Mouse (Mus musculus): ENCODE results near the gene 1700003F12Rik. TPM values are rescaled to one million over a fixed set of nuclear protein-coding genes. Genes with fewer than 3 reads are reported as not detected.

The 1700003F12Rik gene
- polyA plus RNA-seq, 1 experiment from 2014 or later = 2.5 TPM

- Histone ChIP-seq H3K4me1 (no peaks in the 10 kb centered on the region; the same call in 1 of the 2 replicates), H3K36me3 (replicated peaks) (peaks cover 58% of the 10 kb centered on the region), H3K4me3 (replicated peaks) (no peak overlapping the region), H3K27ac (no peak overlapping the region), H3K4me2 (no peak overlapping the region), H3K9me3 (no peaks in the 10 kb centered on the region), H3K27me3 (no peaks in the 10 kb centered on the region), H3K9ac (no peak overlapping the region)
- WGBS = 91% methylated on average over 2 of the region's 2 CpGs
- no peak for ATAC-seq (ENCODE audit: low FRiP score)
Measured at GRCm38 (mm10) chr2:154525285-154525684, 21.6 kb upstream of the 1700003F12Rik start.

GRCm38 (mm10) chr2:154526531-154526930 is 20.4 kb upstream of the 1700003F12Rik start:
- Histone ChIP-seq H3K4me1 (no peaks in the 10 kb centered on the region; the same call in 1 of the 2 replicates), H3K36me3 (replicated peaks) (peaks cover 70% of the 10 kb centered on the region), H3K9ac (no peak overlapping the region), H3K27ac (peak overlapping the region; percentile 27; the same call in 1 of the 2 replicates), H3K9me3 (no peaks in the 10 kb centered on the region), H3K4me2 (no peak overlapping the region), H3K4me3 (replicated peaks) (no peak overlapping the region), H3K27me3 (no peaks in the 10 kb centered on the region)
- no peak for ATAC-seq (ENCODE audit: low FRiP score)
- WGBS = 76% methylated on average over 3 of the region's 3 CpGs

DNA sequence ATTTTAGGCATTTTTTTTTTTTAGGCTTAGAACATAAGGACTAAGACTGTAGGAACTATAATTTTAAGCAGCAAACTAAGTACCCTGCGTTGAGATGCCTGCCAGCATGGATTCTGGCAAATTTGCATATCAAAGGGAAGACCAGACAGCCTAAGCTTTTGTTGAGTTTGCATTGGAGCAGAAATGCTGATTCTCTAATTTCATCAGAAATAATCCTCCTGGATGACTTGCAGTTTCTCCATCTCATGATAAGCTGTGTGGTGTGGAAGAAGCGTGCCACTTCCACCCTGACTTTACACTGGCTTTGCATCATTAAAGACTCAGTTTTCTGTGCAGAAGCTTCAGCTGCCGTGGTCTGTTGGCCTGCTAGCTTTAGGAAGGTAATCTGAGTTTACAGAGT is 14.0 kb upstream of the 1700003F12Rik start:
- ATAC-seq (ENCODE audit: low FRiP score) = no peak
- H3K9ac ChIP-seq = no peak overlapping the region
- no peaks in the 10 kb centered on the region for H3K9me3 ChIP-seq
- WGBS = 28% methylated on average over 3 of the region's 3 CpGs
- H3K4me1 ChIP-seq = peaks cover 14% of the 10 kb centered on the region
- no peaks in the 10 kb centered on the region for H3K27me3 ChIP-seq
- H3K27ac ChIP-seq = peak overlapping the region; percentile 70
- no peak overlapping the region for H3K4me2 ChIP-seq
- H3K4me3 ChIP-seq (replicated peaks) = no peak overlapping the region
- peaks cover 75% of the 10 kb centered on the region for H3K36me3 ChIP-seq (replicated peaks)

DNA sequence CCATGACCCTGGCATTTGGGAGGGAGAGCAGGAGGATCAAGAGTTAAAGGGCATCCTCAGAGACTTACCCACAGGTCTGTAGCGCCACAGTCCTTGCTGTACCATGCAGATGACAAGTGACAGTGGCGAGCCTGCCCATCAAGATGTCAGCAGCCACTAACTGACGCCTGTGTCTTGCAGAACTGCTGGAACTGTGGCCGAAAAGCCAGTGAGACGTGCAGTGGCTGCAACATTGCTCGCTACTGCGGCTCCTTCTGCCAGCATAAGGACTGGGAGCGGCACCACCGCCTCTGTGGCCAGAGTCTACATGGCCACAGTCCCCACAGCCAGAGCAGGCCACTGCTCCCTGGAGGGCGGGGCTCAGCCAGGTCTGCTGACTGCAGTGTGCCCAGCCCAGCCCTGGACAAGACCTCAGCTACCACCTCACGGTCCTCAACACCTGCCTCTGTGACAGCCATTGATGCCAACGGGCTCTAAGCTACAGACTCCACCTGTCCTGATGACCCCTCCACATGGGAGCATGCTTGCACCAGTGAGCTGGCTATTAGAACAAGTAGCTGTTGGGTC is 12.1 kb upstream of the 1700003F12Rik start:
- no peak overlapping the region for H3K27ac ChIP-seq
- WGBS = 95% methylated on average over 12 of the region's 12 CpGs
- no peak overlapping the region for H3K4me2 ChIP-seq
- H3K9me3 ChIP-seq = no peaks in the 10 kb centered on the region
- peaks cover 28% of the 10 kb centered on the region for H3K4me1 ChIP-seq
- peaks cover 63% of the 10 kb centered on the region for H3K36me3 ChIP-seq (replicated peaks)
- H3K9ac ChIP-seq = no peak overlapping the region
- ATAC-seq (ENCODE audit: low FRiP score) = no peak
- no peak overlapping the region for H3K4me3 ChIP-seq (replicated peaks)
- H3K27me3 ChIP-seq = no peaks in the 10 kb centered on the region

DNA sequence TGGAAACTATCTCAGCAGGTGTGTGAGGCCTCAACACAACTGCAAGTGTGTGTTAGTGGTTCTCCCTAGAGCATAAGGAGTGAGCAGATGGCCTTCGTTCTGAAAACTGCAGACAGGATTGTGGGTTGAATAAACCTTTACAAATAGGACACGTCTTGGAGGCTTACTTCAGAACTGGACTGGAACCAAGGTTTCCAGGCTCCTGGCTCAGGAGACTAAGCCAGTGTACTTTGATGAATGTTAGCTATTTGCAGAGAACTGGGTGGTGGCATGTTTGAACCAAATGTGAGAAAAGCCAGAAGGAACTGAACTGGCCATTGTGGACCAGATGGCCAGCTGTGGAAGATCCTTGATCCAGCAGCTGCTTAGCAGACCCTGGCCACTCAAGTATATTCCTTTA is 8.6 kb upstream of the 1700003F12Rik start:
- H3K4me3 ChIP-seq (replicated peaks) = no peak overlapping the region
- H3K27me3 ChIP-seq = no peaks in the 10 kb centered on the region
- peaks cover 35% of the 10 kb centered on the region for H3K36me3 ChIP-seq (replicated peaks)
- no peaks in the 10 kb centered on the region for H3K9me3 ChIP-seq
- H3K4me1 ChIP-seq = peaks cover 21% of the 10 kb centered on the region
- no peak overlapping the region for H3K9ac ChIP-seq
- 60% methylated on average over 2 of the region's 2 CpGs for WGBS
- peak overlapping the region; percentile 27; the same call in 1 of the 2 replicates for H3K27ac ChIP-seq
- H3K4me2 ChIP-seq = no peak overlapping the region
- ATAC-seq (ENCODE audit: low FRiP score) = no peak

GRCm38 (mm10) chr2:154538710-154539109 is 8.2 kb upstream of the 1700003F12Rik start:
- Histone ChIP-seq H3K4me3 (replicated peaks) (no peak overlapping the region), H3K36me3 (replicated peaks) (peaks cover 32% of the 10 kb centered on the region), H3K27ac (peak overlapping the region; percentile 27; the same call in 1 of the 2 replicates), H3K9me3 (no peaks in the 10 kb centered on the region), H3K4me2 (no peak overlapping the region), H3K27me3 (no peaks in the 10 kb centered on the region), H3K4me1 (peaks cover 21% of the 10 kb centered on the region), H3K9ac (no peak overlapping the region)
- 51% methylated on average over 3 of the region's 3 CpGs for WGBS
- no peak; the same call in 1 of the 2 replicates for ATAC-seq (ENCODE audit: low FRiP score)

- Histone ChIP-seq H3K9me3 (no peaks in the 10 kb centered on the region), H3K4me2 (no peak overlapping the region), H3K27ac (no peak overlapping the region), H3K4me3 (replicated peaks) (no peak overlapping the region), H3K9ac (no peak overlapping the region), H3K27me3 (no peaks in the 10 kb centered on the region), H3K36me3 (replicated peaks) (peaks cover 23% of the 10 kb centered on the region), H3K4me1 (peaks cover 21% of the 10 kb centered on the region)
- WGBS = 74% methylated on average over 3 of the region's 3 CpGs
- ATAC-seq (ENCODE audit: low FRiP score) = no peak
Measured at GRCm38 (mm10) chr2:154539720-154540119, 7.2 kb upstream of the 1700003F12Rik start.

GRCm38 (mm10) chr2:154541630-154542029 is 5.3 kb upstream of the 1700003F12Rik start:
- Histone ChIP-seq H3K27me3 (no peaks in the 10 kb centered on the region), H3K4me1 (peaks cover 18% of the 10 kb centered on the region), H3K36me3 (replicated peaks) (peaks cover 8% of the 10 kb centered on the region), H3K9me3 (no peaks in the 10 kb centered on the region), H3K4me2 (no peak overlapping the region), H3K9ac (no peak overlapping the region), H3K4me3 (replicated peaks) (no peak overlapping the region), H3K27ac (no peak overlapping the region)
- 88% methylated on average over 2 of the region's 2 CpGs for WGBS
- no peak for ATAC-seq (ENCODE audit: low FRiP score)

DNA sequence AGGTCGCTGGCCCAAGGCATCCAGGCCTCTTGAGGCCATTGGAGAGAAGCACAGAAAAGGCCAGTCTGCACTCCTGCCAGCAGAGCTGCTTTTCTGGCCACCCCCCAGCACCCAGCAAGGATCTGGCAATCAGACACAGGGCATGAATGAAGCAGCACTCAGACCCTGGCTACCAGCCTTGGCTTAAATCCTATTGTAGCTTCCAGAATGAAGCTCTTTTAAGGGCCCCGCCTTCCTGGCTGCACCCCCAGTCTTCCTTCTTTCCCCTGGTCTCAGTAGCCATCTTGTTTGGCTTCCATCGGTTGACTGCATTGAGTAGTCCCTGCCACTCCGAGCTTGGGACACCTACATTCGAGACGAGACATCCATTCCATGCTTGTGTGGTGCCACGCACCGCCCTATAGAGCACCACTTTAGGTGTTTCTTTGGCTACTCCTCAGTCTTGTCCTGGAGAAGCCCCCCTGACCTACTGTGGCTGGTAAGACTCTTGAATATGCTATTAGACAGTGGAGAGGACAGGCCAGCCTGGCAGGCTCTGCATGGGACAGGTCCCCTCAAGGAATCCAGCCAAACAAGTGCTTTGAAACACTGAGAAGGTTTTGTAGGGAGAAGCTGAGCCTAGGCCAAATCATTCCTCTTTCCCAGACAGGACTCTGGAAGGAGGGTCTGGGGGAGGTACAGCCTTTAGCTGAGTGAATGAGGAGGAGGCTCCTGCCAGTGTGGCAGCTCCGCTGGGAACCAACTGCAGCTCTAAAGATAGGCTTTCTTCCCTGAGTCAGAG is 3.1 kb upstream of the 1700003F12Rik start:
- H3K9me3 ChIP-seq = no peaks in the 10 kb centered on the region
- ATAC-seq (ENCODE audit: low FRiP score) = no peak
- H3K36me3 ChIP-seq (replicated peaks) = no peaks in the 10 kb centered on the region; the same call in none of the 2 replicates
- WGBS = 83% methylated on average over 9 of the region's 9 CpGs
- H3K4me1 ChIP-seq = peaks cover 9% of the 10 kb centered on the region; the same call in 1 of the 2 replicates
- no peak overlapping the region for H3K4me2 ChIP-seq
- H3K27ac ChIP-seq = peak overlapping the region; percentile 46
- H3K9ac ChIP-seq = no peak overlapping the region
- no peaks in the 10 kb centered on the region for H3K27me3 ChIP-seq
- no peak overlapping the region for H3K4me3 ChIP-seq (replicated peaks)

- no peak overlapping the region for H3K4me3 ChIP-seq (replicated peaks)
- no peaks in the 10 kb centered on the region for H3K9me3 ChIP-seq
- ATAC-seq (ENCODE audit: low FRiP score) = no peak
- 44% methylated on average over 3 of the region's 3 CpGs for WGBS
- no peak overlapping the region for H3K27ac ChIP-seq
- peaks cover 31% of the 10 kb centered on the region for H3K4me1 ChIP-seq
- H3K27me3 ChIP-seq = peaks cover 31% of the 10 kb centered on the region
- no peak overlapping the region for H3K9ac ChIP-seq
- H3K36me3 ChIP-seq (replicated peaks) = no peaks in the 10 kb centered on the region; the same call in 1 of the 2 replicates
- peak overlapping the region; percentile 84; the same call in 1 of the 2 replicates for H3K4me2 ChIP-seq
Measured at GRCm38 (mm10) chr2:154548688-154549087, 1.8 kb downstream of the 1700003F12Rik start.

DNA sequence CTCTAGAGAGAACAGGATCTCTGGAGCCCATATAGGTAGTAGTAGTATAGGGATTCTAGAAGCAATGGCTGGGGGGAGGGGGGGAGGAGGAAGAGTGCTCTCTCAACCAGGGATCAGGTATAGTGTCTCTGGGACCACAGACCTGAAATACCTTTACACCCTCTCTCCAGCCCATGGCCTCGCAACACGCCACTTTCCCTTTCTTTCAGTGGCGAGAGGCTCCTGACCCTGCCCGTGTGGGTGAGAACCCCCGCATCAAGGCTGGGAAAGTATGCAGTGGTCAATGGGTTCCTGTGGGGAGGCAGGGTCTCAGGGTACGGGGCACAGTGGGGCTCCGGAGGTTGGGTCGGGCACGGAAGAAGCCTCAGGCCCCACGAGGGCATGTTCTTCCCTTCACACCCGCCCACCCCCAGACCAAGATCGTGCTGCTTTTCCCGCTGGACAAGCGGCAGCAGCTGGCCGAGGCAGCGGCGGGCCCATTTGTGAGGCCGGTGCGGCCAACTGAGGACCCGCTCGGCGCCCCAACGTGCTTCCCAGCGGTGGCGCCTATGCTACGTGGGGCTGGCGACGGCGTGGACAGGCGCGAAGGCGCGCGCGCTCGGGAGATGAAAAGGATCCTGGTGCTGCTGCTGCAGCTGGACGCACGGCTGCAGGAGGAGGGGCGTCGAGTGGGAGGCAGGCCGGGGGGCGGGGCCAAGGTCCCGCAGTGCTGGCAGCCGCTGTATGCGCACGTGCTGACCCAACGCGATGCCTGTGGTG is 2.4 kb downstream of the 1700003F12Rik start:
- Histone ChIP-seq H3K9ac (peak overlapping the region; percentile 56), H3K4me2 (peak overlapping the region; percentile 84), H3K9me3 (no peaks in the 10 kb centered on the region), H3K27me3 (peaks cover 31% of the 10 kb centered on the region), H3K4me1 (peaks cover 31% of the 10 kb centered on the region), H3K36me3 (replicated peaks) (no peaks in the 10 kb centered on the region; the same call in 1 of the 2 replicates), H3K4me3 (replicated peaks) (peak overlapping the region; percentile 41), H3K27ac (no peak overlapping the region)
- peak; percentile 82 for ATAC-seq (ENCODE audit: low FRiP score)
- WGBS = 2% methylated on average over 48 of the region's 48 CpGs

DNA sequence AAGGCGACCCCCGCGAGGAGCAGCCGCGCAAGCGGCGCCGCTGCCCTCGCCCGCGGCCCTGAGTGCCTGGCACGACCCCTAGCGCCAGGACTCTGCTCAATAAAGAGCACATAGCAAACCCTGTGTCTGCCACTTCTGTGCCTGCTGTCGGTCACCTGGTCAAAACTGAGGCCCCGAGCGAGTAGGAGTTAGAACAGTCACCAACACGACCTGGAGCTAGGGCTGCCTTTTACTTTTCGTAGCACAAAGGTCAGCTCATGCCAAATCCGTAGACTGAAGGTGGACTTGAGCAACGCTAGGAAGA is 3.0 kb downstream of the 1700003F12Rik start:
- no peaks in the 10 kb centered on the region; the same call in 1 of the 2 replicates for H3K36me3 ChIP-seq (replicated peaks)
- no peak for ATAC-seq (ENCODE audit: low FRiP score)
- no peak overlapping the region for H3K9ac ChIP-seq
- no peaks in the 10 kb centered on the region for H3K9me3 ChIP-seq
- H3K27ac ChIP-seq = no peak overlapping the region
- peak overlapping the region; percentile 41 for H3K4me3 ChIP-seq (replicated peaks)
- peaks cover 31% of the 10 kb centered on the region for H3K4me1 ChIP-seq
- 15% methylated on average over 20 of the region's 20 CpGs for WGBS
- peaks cover 31% of the 10 kb centered on the region for H3K27me3 ChIP-seq
- H3K4me2 ChIP-seq = peak overlapping the region; percentile 84
